Mouse (Mus musculus): ENCODE results near the gene Dmrtc1b. TPM values are rescaled to one million over a fixed set of nuclear protein-coding genes. Genes with fewer than 3 reads are reported as not detected.
"Not testable (repeated sequence)": the region's sequence is repeated elsewhere in the genome, so short reads cannot be mapped to it uniquely, and the experiment has no call there.

The Dmrtc1b gene
- polyA plus RNA-seq (2015; fragmentation: Nextera tagmentation; extraction: Ambion mirVana): not detected in 2 replicates

DNA sequence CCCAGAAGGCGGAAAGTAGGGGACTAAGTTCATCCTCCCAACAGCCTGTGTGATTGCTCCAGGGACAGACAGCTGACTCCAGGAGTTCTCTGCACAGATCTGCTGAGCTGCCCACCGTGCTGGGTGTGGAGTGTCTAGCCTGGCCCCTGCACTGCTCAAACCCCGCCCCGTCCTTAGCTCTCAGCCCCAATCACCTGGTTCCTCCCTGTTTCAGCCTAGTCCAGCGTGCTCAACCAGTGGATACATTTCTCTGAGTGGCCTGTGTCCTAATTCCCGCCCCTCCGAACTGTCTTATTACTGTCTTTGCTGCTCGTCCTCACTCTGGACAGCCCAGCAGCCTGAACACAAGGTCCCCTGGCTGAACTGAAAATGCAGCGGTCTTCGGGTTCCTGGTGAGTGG lies at the start of gene Dmrtc1b, which contains the start of gene Gm9112:
Dmrtc1b (plus strand) TSS at position 331 of the 400 bp plus-strand sequence.
Gm9112 (minus strand) TSS at position 101 of the 400 bp plus-strand sequence.
- ATAC-seq (ENCODE audit: borderline replicate concordance, extremely low read depth, low FRiP score, low TSS enrichment); H3K4me1 ChIP-seq; H3K36me3 ChIP-seq; H3K9ac ChIP-seq; H3K4me3 ChIP-seq; H3K9me3 ChIP-seq; H3K27ac ChIP-seq; H3K4me2 ChIP-seq; H3K27me3 ChIP-seq: not testable (repeated sequence)
- 74% methylated on average over 7 of the region's 10 CpGs for WGBS

DNA sequence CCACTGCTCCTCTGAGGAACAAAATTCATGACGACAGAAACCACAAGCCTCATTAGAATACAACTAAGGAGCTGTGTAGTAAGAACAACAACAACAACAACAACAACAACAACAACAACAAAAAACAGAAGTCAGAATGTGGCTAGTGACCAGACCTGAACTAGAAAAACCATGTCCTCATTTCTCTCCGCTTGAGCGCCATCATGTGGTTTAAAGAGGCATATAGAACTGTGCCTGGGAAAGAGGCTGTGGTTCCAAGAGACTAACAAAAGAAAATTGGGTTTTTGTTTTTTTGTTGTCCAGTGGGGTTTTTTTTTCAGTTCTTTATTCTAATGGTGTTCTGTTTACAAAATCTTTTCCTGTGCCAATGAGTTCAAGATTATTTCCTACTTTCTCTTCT lies 47.0 kb upstream of the Dmrtc1b start:
- no peak overlapping the region for H3K4me2 ChIP-seq
- H3K27ac ChIP-seq: no peak overlapping the region
- WGBS: 22% methylated on average over 3 of the region's 3 CpGs
- no peaks in the 10 kb centered on the region for H3K4me1 ChIP-seq
- H3K27me3 ChIP-seq: no peaks in the 10 kb centered on the region
- H3K9me3 ChIP-seq: no peaks in the 10 kb centered on the region
- ATAC-seq (ENCODE audit: borderline replicate concordance, extremely low read depth, low FRiP score, low TSS enrichment): no peak
- no peaks in the 10 kb centered on the region for H3K36me3 ChIP-seq
- H3K9ac ChIP-seq: no peak overlapping the region
- H3K4me3 ChIP-seq: no peak overlapping the region

DNA sequence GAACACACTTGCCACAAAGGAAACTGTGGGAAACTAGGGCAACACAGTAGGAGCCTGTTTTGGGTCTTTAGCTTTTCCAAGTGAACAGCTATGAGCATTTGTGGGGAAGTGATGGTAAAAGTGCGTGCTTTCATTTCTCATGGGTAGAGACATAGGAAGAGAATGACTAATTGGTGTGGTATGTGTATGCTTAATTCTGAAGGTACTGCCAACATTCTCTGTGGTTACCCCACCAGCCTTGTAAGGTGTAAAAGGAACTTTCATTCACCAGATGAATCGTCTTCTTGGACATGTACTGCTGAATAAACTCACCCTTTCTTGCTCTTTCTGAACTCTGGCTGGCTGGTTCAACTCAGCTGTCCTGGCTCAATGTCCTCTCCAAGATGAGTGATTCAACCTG lies 41.0 kb upstream of the Dmrtc1b start:
- no peak for ATAC-seq (ENCODE audit: borderline replicate concordance, extremely low read depth, low FRiP score, low TSS enrichment)
- H3K4me1 ChIP-seq: no peaks in the 10 kb centered on the region
- H3K9me3 ChIP-seq: no peaks in the 10 kb centered on the region
- H3K27me3 ChIP-seq: no peaks in the 10 kb centered on the region
- no peak overlapping the region for H3K27ac ChIP-seq
- H3K36me3 ChIP-seq: no peaks in the 10 kb centered on the region
- WGBS: 69% methylated on average over 2 of the region's 2 CpGs
- no peak overlapping the region for H3K9ac ChIP-seq
- no peak overlapping the region for H3K4me3 ChIP-seq
- no peak overlapping the region for H3K4me2 ChIP-seq

DNA sequence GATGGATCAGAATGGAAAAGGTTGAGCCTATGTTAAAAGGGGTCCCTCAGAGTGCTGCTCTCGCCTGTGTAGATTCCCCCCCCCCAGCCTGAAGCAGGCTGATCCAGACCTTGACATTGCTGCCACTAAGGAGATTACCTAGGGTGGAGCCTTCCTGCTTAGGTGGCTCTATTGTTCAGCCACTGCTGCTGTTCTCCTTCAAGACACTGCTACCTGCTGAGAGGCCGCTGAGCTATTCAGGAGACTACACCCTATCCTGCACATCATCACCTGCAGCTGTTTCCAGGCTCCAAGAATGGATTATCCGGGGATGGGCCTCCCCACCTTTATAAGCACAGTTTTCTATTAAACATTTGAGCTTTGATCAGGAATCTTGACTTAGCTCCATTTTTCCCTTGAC lies 23.0 kb upstream of the Dmrtc1b start:
- H3K4me2 ChIP-seq; H3K9ac ChIP-seq; H3K4me1 ChIP-seq; H3K27me3 ChIP-seq; H3K36me3 ChIP-seq; H3K4me3 ChIP-seq; H3K27ac ChIP-seq; H3K9me3 ChIP-seq; ATAC-seq (ENCODE audit: borderline replicate concordance, extremely low read depth, low FRiP score, low TSS enrichment): not testable (repeated sequence)
- WGBS: 29% methylated on average over 3 of the region's 3 CpGs

DNA sequence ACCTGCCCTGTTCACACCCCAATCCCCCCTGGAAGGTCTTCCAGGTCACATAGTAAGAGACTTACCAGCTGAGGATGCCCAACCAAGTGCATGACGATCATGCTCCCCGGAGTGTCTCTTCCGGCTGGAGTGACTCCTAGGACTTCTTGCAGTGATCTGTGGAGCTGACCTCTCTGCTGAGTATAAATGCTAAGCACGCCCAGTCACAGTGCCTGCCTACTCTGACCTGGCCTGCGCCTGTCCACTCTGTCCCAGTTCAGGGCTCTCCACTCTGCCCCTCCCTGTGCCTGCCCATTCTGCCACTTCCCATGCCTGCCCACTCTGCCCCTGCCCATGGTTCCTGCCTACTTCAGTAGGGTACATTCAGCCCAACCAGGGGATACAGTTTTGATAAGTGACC lies 20.8 kb upstream of the Dmrtc1b start, which contains the start of gene Gm3880:
Gm3880 (minus strand) TSS at position 101 of the 400 bp plus-strand sequence.
- H3K4me3 ChIP-seq, H3K4me1 ChIP-seq, H3K4me2 ChIP-seq, H3K27me3 ChIP-seq, H3K36me3 ChIP-seq, H3K9me3 ChIP-seq, H3K27ac ChIP-seq, H3K9ac ChIP-seq: not testable (repeated sequence)
- peak; percentile 23; the same call in 1 of the 2 replicates for ATAC-seq (ENCODE audit: borderline replicate concordance, extremely low read depth, low FRiP score, low TSS enrichment)
- WGBS: 85% methylated on average over 5 of the region's 5 CpGs

DNA sequence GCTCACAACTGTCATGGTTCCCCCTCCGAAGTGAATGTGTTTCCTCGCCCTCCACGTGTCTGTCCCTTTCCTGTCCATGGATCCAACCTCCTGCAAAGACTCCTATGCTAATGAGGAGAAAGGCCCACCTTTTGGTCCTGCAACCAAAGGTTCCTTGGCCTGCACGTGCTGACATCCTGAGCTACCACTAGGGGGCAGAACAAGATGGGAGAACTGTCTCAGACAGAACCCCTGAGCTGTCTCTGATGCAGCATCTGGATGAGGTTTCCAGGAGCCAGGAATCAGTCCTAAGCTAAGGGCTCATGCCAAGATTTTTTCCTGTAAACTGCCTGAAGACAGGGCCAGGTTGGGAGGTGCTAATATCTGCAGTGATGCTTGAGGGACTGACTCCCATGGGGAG lies 18.4 kb upstream of the Dmrtc1b start:
- H3K4me1 ChIP-seq; H3K9ac ChIP-seq; H3K9me3 ChIP-seq; H3K36me3 ChIP-seq; H3K4me3 ChIP-seq; ATAC-seq (ENCODE audit: borderline replicate concordance, extremely low read depth, low FRiP score, low TSS enrichment); H3K27ac ChIP-seq; H3K4me2 ChIP-seq; H3K27me3 ChIP-seq: not testable (repeated sequence)
- WGBS: 8% methylated on average over 4 of the region's 4 CpGs

DNA sequence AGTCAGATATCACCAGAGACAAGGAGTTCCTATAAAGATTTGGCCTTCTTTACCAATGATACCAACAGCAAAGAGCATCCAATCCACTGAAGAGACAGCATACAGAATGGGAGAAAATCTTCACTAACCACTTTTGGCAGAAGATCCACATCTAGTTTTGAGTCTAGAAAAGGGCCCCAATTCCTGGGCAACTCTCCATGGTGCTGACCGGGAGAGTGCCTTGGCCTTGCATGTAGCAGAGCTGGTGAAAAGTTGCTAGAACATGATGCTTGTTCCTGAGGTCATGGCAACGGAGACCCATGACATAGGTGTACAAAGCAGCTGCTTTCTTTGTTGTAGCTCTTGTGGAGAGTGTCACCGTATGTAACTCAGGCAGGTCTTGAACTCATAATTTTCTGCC lies 7.0 kb upstream of the Dmrtc1b start:
- not testable (repeated sequence) for H3K4me3 ChIP-seq; H3K9me3 ChIP-seq; H3K9ac ChIP-seq; H3K27ac ChIP-seq; ATAC-seq (ENCODE audit: borderline replicate concordance, extremely low read depth, low FRiP score, low TSS enrichment); H3K36me3 ChIP-seq; H3K4me2 ChIP-seq; H3K27me3 ChIP-seq; H3K4me1 ChIP-seq
- WGBS: 70% methylated on average over 3 of the region's 3 CpGs

DNA sequence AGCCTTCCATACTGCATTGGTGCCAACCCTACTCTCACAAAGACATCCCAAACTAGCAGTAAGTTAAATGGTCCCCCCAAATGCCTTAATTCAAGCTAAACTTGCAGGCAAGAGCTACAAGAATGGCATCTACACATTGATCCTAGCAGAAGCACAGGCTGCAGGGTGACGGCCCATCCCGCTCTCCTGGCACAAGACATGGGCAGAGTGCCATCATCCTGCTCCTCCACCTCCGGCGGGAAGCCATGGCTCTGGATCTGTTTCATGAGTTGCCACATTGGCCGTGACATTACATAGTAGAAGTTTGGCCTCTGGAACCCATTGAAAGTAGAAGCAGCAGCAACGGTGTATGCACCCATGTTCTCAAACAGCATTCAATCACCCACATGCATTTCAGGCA lies 16.6 kb downstream of the Dmrtc1b start:
- not testable (repeated sequence) for H3K4me3 ChIP-seq; H3K36me3 ChIP-seq; H3K27me3 ChIP-seq; H3K4me1 ChIP-seq; H3K27ac ChIP-seq; H3K9ac ChIP-seq; H3K9me3 ChIP-seq; H3K4me2 ChIP-seq; ATAC-seq (ENCODE audit: borderline replicate concordance, extremely low read depth, low FRiP score, low TSS enrichment)
- WGBS: 84% methylated on average over 6 of the region's 6 CpGs

Other genes with a start within 250 kb of the Dmrtc1b start
- 11.8 and 12.1 TPM in 2 replicates for gene Hdac8, start 202.5 kb upstream of the Dmrtc1b start, polyA plus RNA-seq (2015; fragmentation: Nextera tagmentation; extraction: Ambion mirVana)
- gene Phka1, start 63.6 kb upstream of the Dmrtc1b start, polyA plus RNA-seq (2015; fragmentation: Nextera tagmentation; extraction: Ambion mirVana): 9.0 and 11.2 TPM in 2 replicates
- gene Gm3880, start 20.9 kb upstream of the Dmrtc1b start, polyA plus RNA-seq (2015; fragmentation: Nextera tagmentation; extraction: Ambion mirVana): not detected in 2 replicates
- not detected in 2 replicates for gene Gm9112, start 230 bp upstream of the Dmrtc1b start, polyA plus RNA-seq (2015; fragmentation: Nextera tagmentation; extraction: Ambion mirVana)
- gene Dmrtc1c1, start 95.1 kb downstream of the Dmrtc1b start, polyA plus RNA-seq (2015; fragmentation: Nextera tagmentation; extraction: Ambion mirVana): not detected in 2 replicates
- not detected in 2 replicates for gene Dmrtc1c2, start 146.8 kb downstream of the Dmrtc1b start, polyA plus RNA-seq (2015; fragmentation: Nextera tagmentation; extraction: Ambion mirVana)
- not detected in 2 replicates for gene 1700031F05Rik, start 160.1 kb downstream of the Dmrtc1b start, polyA plus RNA-seq (2015; fragmentation: Nextera tagmentation; extraction: Ambion mirVana)
- 0.56 and 0.77 TPM in 2 replicates for gene Dmrtc1a, start 200.8 kb downstream of the Dmrtc1b start, polyA plus RNA-seq (2015; fragmentation: Nextera tagmentation; extraction: Ambion mirVana)
- not detected in 2 replicates for gene 1700011M02Rik, start 201.0 kb downstream of the Dmrtc1b start, polyA plus RNA-seq (2015; fragmentation: Nextera tagmentation; extraction: Ambion mirVana)
- not detected in 2 replicates for gene 1700018G05Rik, start 220.5 kb downstream of the Dmrtc1b start, polyA plus RNA-seq (2015; fragmentation: Nextera tagmentation; extraction: Ambion mirVana)